Mouse (Mus musculus) embryo, embryonic 10 days (tissue): Measurements from ENCODE around the gene Socs3.

Source experiments
- DNase-seq: peaks from one replicate; pipeline ENCODE4 v3.0.0-alpha.2; 2015; ENCODE audit warnings: low spot score

Gene Socs3

DNA sequence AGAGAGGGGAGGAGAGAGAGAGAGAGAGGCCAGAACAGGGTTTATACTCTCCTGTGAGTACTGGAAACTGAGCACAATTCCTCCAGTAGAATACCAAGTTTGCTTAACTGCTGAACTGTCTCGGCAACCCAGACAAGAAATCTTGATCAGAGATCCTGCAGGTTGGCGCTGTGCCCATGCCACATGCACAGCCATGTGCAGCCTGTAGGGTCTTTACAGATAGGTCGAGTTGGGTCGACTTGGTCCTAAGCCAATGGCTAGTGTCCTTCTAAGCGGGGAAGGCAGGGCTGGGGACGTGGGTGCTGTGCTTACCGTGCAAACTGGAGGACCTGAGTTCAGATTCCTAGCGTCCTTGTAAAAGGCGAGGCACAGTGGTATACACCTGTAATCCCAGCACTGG lies 15.0 kb downstream of the Socs3 start:
- no peak for DNase-seq

DNA sequence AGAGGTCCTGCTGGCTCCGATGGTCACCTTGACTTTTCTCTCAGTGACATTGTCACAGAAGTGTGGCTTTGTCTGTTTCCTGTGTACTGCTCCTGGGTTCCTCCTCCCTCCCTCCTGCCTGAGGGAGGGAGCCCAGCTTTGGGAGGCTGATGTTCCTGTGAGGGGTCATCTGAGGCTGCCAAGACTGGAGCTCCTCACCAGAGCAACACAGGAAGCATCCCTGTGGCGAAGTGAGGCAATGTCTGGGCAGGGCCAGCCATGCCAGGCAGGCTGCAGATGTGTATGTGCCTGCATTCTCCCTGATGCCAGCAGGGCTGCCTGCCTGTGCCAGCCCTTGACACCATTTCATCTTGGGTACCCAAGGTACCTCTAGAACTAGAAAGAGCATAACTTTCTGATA lies 15.8 kb downstream of the Socs3 start:
- DNase-seq, result no peak

DNA sequence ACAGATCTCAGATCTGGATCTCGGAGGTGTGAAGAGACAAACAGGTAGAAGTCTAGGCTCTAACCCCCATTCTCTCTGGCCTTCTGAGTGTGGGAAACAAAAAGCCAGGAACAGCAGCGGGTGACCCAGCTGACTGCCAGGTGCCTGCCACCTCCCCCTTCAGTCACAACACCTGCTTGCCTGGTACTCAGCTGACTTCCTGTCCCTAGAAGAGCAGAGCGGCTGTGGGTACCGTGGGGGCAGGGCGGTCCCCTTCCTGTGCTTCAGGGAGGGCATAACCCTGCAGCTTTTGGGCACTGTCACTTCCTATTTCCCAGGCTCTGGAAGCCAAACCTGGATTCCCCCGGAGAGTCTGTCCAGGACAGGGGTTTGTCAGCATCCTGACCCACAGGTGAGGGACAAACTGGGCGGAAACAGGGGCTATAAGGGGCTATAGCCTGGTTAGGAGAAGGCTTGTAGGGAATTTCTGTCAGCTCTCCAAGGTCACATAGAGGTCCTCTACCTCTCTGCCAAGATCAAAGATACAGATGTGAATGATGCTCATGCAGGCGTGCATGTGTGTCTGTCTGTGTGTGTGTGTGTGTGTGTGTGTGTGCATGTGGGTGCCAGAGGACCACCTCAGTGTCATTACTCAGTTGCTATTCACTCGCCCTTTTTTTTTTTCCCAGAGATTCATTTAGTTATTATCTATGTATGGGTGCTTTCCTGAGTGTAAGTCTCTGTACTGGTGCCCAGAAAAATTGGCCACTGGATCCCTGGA lies 17.5 kb downstream of the Socs3 start:
- DNase-seq, result no peak

DNA sequence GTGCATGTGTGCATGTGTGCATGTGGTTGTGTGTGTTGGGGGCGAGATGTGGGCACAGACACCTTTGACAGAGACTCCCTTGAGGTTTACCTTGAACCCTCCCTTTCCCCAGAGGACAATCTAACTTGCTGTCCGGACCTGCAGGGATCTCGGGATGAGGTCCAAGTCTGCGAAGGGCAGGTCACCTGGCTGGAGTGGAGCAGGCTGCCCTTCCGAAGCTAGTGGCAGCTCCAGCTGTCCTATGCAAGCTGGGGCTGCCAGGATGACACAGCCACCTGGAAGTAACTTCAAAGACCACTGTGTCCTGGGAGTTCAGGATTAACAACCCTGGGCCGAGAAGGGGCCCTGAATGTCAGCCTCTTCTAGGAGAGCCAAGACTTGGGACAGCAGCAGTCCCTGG lies 18.5 kb downstream of the Socs3 start:
- no peak for DNase-seq

DNA sequence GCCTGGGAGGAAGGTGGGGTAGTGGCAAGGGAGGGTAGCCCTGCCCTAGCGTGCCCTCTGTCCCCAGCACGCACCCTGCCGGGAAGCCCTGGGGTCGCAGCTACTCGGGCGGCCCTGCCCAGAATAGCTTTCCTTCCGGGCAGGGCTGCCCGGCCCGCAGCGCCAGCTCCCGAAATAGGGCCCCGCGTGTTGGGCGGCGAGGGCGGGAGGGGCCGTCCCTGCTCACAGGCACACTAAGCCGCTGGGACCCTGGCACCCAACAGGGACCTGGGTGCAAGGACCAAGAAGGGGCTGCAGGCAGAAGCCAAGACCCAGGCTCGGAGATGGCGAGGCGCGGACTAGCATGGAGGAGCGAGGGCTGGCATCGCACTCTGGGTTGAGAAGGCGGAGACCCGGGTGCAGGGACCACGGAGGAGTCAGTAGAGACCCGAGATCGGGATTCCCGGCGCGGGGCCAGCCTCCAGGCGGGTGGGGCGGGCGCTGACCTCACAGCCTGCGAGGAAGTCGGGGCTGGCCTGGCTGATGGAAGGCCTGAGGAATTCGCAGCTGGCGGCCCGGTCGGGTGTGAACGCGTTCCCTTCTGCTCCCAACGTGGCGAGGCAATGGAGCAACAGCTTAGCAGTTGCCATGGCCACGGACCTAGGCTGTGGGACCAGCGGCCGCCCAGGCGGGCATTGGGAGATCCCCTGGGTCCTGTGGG lies 20.3 kb downstream of the Socs3 start:
- DNase-seq, result peak; percentile 92

DNA sequence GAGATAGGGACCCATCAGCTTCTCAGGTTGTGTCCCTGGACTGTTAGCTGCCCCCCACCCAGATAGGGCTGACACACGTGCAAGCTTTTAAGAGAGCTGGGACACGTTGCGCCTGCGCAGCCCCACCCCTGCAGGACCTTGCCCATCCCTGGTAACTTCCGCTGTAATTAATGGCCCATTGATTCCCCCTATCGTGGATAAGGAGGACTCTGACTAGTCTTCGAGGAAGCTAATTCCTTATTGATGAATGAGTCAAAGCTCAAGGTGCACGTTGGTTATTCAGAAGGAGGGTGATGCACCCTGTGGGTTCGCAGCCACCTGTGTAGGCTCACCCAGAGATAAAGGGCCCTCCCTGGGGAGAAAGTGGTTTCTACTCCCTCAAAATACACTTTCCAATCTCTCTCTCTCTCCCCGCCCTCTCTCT lies 22.8 kb downstream of the Socs3 start:
- DNase-seq, result no peak

DNA sequence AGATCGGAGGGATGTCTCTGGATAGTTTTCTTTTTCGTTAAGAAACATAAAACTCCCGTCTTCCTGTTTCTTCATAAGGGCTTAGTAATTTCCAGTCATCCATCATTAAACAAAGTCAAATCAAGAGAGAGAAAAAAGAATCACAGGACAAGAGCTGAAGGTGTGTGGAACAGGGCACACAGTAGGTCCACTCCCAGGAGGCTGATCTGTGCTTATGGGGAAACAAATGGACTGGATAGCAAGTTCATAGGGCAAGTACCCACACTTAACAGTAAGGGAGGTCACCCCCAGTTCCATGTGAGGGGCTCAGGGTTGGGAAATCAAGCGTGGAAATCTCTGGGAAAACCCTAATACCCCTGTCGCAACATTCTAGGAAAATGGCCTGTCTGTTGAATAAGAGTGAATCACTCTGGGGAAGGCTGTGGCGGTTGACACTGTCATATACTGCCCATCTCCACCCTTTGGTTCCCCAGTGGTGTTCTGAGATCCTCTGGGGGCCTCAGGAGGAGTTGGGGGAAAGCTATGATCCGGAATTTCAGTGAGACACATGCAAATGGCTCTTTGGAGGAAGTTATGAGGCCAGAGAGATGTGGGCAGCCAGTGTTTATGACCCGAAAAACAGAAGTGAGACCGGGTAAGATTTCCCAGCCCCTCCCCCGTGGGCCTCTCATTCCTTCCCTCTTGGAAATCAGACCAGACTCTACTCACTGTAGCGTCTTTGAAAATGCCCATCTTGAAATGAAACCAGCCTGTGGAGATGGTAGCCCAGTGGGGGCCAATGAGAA lies 23.5 kb downstream of the Socs3 start:
- no peak for DNase-seq

DNA sequence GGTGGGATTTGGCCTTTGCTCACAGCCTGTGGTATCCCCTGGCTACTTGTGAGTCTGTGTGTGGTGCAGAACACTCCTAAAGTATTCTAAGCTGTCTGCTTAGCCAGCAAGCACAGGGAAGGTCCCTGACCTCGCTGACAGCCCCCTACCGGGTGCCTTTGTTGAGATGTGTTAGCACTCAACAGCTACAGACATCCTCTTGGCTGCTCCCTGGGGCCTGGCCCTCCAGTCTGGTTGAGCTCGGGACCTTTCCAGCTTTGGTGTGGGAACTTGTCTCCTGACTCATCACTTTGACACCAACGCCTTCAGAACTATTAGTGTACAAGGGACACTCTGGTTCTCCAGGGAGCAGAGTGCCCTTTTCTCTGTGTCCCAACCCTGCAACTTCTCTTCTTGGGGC lies 28.0 kb downstream of the Socs3 start:
- peak; percentile 26 for DNase-seq

DNA sequence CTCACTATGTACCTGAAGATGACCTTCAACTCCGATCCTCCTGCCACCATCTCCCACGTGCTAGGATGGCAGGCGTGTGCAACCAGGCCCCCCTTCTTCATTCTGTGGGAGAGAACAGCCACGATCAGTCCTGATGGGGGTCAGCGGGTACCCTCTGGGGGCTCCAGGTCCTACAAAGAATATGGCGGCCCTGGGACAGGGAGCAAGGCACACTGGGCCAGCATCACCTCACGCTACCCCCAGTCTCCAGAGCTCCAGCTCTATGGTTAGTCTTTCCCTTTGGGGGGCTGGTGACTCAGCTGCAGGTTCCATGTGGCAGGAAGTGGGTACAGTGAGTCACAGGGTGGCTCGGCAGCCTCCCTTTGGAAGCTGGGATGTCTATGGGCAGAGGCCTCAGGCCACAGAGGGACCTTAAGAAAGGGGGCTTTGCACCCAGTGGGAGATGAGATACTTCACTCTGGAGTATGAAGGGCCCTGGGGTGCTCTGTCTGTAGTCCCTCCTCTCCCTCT lies 28.5 kb downstream of the Socs3 start:
- no peak for DNase-seq

DNA sequence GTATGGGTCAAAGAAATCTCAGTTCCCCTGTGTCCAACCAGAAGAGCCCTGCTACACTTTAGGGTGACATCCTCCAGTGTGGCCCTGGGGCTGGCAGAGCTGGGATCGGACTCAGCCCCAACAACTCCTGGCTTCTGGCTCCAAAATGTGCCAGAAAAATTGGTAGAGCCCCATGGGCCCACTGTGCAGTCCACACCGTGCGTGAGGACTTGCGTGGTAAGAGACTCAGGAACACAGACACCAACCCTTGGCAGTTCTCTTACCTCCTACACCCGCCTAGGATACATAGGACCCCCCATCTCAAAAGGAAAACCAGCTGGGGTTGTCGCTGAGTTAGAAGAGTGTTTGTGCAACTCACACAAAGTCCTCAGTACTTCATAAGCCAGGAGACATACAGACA lies 29.0 kb downstream of the Socs3 start:
- DNase-seq, result no peak

DNA sequence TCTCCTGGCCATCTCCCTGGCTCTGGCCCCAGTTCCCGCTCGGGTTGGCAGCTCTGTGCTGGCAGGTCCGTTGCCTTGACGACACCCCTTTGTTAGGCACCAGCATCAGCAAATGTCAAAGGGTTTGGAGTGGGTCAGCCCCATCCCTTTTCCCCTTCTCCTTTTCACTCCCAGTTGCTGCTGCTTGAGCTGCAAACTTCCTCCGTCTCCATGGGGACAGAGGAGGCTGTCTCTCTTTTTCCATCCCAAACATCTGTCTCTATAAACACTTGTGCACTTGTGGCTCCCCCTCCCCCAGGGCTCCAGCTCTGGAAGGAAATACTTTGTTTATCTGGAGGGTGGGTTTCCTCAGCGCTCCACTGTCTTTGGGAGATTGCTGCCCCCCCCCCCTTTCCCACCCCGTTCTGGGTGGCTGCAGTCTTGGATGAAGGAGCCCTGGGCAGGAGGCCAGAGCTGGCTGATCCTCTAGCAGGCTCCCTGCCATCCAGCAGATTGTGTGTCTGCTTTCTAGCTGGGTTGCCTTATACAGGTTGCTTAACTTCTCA lies 30.0 kb downstream of the Socs3 start:
- peak; percentile 92 for DNase-seq

DNA sequence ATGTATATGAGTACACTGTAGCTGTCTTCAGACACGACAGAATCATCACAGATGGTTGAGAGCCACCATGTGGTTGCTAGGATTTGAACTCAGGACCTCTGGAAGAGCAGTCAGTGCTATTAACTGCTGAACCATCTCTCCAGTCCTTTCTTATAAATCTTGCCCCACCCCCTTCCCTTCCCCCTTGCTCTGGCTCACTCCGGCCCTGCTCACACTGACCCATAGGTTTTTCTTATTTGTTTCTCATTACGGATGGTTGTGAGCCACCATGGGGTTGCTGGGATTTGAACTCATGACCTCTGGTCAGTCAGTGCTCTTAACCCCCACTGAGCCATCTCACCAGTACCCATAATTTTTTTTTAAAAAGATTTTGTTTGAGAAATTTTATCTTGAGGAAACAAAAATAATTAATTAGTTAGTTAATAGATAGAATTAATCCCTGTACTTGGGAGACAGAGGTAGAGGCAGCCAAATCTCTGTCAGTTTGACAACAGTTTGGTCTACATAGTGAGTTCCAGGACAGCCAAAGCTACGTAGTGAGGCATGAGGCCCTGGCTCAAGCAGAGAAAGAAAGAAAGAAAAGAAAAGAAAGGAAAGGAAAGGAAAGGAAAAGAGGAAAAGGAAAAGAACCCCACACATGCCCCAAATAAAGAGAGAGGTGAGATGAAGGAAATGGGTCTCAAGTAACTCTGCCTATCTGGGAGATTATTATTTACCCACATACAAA lies 30.7 kb downstream of the Socs3 start:
- DNase-seq, result peak; percentile 41

DNA sequence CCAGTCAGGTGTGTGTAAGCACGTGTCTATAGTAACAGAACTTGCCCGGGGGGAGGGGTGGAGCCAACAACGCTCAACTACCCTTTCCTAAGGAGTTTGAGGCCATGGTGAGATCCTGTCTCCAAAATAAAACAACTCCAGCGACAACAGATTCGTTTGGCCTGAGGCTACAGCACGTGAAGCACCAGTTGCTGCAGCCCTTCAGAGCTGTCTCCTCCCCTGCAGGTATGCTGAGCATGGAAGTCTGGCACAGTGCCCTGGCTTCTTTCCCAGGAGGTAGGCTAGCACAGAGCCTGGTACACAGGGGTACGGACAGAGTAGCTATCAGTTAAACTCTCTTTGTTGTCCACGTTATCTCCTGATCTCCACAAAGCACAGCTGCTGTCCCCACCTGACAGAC lies 33.6 kb downstream of the Socs3 start:
- no peak for DNase-seq

DNA sequence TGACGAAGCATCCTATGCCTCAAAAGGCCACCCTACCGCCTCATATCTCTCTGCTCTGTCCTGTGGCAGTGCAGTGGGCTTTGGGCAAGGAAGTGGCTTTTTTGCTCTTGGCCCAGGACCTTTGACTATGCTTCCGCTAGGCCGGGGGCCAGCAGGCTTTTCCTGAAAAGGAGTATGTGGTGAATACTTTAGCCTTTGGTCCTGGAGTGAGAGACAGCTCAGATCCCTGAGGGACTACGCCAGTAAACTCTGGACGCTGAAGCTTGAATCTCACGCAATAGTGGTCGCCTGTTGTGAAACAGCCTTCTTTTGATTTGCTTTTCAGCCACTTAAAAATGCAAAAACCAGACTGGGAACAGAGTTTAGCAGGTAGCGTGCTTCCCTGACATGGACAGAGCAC lies 34.2 kb downstream of the Socs3 start:
- no peak for DNase-seq

DNA sequence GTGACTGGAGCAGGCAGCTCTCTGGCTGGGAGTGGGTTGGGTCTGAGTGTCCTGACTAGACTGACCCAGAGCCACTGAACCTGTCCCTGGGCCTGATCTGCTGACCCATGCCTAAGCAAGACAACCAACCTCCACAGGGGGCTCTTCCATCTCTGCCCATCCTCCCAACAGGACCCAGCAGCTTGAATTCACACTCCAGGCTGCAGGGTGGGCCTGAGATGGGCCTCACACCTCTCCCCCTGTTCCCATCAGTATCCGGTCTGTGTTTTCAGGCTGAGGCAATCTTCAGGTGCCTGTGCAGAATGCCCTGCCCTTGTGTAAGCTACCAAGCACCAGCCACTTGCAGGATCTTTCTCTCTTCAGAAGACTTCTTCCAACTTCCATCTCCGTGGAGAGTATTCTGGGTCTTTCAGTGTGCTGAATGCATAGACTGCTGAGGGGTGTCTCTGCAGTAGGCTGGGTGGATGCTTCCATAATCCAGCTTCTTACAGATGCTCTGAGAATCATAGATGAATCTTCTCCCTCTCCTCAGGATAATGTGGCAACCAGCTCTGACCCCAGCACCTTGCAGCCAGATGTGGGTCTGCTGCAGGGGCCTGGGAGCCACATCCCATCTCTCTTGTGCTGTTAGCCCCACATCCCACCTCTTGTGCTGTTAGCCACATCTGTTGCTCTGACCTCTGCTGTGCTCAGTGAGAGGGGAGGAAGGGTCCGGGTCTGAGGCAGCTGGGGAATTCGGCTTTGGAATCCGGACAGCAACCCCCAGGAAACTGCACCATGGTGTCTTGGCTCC lies 35.1 kb downstream of the Socs3 start:
- no peak for DNase-seq

DNA sequence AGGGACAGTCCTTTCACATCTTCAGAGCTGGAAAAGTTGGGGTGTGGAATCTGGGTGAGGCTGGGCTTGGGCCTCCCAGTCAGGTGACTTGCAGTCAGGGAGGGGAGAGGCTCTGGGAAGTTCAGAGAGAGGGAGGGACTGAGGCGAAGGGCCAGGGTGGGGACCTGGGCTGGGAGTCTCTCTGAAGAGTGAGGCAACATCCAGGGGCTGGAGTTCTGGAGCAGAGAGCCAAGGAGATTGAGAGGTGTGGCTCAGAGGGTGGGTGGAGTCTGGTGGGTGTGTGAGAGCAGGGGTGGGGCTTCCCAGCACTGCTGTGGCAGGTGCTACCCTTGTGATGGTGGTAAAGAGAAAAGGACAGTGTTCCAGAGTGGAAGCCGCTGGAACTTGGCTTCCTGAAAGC lies 35.7 kb downstream of the Socs3 start:
- DNase-seq, result no peak

DNA sequence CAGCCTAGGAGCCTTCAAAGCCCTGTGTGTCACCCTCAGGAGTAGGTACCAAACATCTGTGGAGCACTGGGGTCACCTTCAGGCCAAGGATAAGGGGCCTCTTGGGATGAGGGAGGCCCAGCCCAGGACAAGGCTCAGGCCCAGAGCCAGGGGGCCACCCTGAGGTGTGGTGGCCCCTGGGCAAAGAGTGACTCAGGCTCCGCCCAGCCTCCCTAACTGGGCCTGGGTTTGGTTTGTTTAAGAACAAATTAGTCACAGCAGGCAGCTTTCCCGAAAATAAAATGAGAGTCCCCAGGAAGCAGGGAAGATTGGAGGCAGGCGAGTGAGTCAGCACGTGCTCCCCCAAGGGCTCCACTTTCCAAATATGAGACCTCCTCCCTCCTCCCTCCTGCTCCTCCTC lies 37.7 kb downstream of the Socs3 start:
- DNase-seq, result no peak

DNA sequence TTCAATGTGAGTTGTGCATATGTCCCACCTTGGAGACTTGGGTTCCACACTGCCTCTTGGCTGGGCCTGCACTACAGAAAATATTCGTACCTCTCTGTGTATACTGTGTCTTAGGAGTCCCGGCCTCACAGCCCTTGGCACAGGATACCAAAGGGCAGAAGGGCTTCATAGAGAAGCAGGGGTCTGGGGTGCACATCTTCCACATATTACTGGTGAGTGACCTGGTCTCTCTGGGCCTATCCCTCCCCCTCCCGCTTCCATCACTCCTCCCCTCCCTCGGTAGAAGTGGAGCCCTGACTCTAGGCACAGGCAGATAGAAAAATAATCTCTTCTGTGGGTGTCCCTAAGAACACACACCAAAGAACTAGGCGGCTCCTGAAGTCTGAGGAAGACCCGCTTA lies 38.3 kb downstream of the Socs3 start:
- no peak for DNase-seq

DNA sequence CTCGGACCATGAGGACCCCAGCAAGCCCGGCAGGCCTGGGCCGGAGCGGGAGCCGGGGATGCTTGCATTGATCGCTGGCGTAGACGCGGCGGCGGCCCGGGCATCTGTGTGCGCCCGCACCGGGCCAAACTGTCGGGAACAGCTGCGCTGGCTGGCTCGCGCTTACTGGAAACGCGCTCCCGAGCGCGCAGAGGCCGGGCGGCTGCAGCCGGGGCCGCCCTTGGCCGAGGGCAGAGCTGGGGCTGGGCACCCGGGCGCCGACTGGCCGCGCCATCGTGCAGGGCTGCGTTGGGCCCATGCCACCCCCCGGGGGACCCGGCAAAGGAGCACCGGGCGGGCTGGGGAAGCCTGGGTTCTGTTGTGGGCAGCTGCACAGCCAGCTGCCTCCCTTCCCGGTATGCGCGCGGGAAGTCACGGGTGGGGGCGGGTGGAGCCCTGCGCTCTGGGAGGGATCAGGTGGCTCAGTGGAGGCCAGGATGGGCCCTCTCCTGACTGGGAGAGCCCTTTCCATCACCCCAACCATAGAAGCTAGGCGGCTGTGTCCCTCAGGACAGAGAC lies 39.0 kb downstream of the Socs3 start:
- DNase-seq, result peak; percentile 79

DNA sequence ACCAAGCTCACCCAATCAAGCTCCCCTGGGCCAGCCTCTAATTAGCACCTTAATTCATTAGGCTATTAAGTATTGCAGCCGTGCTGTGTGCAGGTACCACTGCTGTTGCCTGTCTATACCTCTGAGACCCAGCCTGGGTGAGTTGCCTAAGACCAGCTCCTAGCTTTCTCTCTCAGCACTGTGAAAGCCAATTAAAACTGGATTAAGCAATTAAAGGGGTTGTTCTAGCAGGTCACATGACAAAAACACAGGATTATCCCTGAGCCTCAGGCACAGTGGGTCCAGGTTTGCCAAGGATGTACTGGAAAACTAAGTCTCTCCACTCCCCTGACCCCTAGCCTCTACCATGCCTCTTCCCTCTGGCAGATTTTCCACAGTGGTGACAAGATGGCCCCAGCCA lies 44.3 kb downstream of the Socs3 start:
- no peak for DNase-seq

DNA sequence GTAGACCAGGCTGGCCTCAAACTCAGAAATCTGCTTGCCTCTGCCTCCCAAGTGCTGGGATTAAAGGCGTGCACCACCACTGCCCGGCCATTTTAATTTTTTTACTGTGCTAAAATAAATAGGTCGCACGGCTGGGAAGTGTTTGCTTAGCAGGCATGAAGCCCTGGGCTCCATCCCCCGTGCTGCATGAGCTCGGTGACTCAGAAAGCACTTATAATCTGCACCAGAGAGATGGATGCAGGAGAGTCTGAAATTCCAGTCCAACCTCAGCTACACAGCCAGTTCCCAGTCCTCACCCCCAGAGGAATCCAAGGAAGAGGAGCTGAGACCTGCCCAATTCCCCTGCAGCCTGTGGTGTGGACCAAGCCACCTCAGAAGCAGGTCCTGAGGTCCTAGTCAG lies 45.4 kb downstream of the Socs3 start:
- no peak for DNase-seq
